ENCODE assay signal across 10 mouse cellular contexts in genomic region chr1:75503651-75503980, GRCm38 (mm10). TPM values are rescaled to one million over a fixed set of nuclear protein-coding genes. Genes with fewer than 3 reads are reported as not detected.
DNase-seq lines count a peak whose midpoint lies in the region; ATAC-seq and TF ChIP-seq lines count a peak whose summit lies in the region.
"Had no signal": no experiment of that assay in that cellular context is flagged by ENCODE, and none has a peak within 500 bp of the region (broad histone marks: within the 10 kb centered on the region; RNA-seq: fewer than 3 reads in every experiment).

No protein-coding gene starts in this region.

- peak overlapping the region; percentile 68; the same call in 1 of the 2 replicates for H3K4me2 ChIP-seq in kidney, postnatal 0 days (ENCODE audit: low read length)
- H3K4me2 ChIP-seq in limb, embryonic 15.5 days, result peak overlapping the region; percentile 81
- H3K4me2 ChIP-seq: midbrain, embryonic 12.5 days had no signal

- TF ChIP-seq CTCF in kidney, postnatal 0 days (IDR thresholded peaks at IDR 0.05; ENCODE audit: low read depth), result no peak

- no peak overlapping the region for H3K27ac ChIP-seq in kidney, postnatal 0 days
- H3K27ac ChIP-seq in limb, embryonic 15.5 days, result no peak overlapping the region
- H3K27ac ChIP-seq: midbrain, embryonic 12.5 days had no signal

- 0 out of 2 replicates have a peak, but pooled peaks cover 25% of the 10 kb centered on the region for H3K36me3 ChIP-seq in kidney, postnatal 0 days (ENCODE audit: insufficient read depth, low read length)
- H3K36me3 ChIP-seq in limb, embryonic 15.5 days, result peaks cover 51% of the 10 kb centered on the region

- peak; percentile 49 for DNase-seq in cerebellum, adult 9-11 months
- DNase-seq in cerebellum, adult 18-20 months, result no peak
- no peak for DNase-seq in kidney, postnatal 0 days (ENCODE audit: low spot score)
- DNase-seq in kidney, postnatal 10 days, result no peak
- peak; percentile 37 to 53 for DNase-seq in adrenal gland, postnatal 36 days
- no peak for DNase-seq in left cerebral cortex, adult 11 months (ENCODE audit: low spot score)
- DNase-seq: kidney, postnatal 4 days had no signal

- no peaks in the 10 kb centered on the region for H3K9me3 ChIP-seq in kidney, postnatal 0 days (replicated peaks; ENCODE audit: low read length)
- H3K9me3 ChIP-seq in limb, embryonic 15.5 days, result no peaks in the 10 kb centered on the region
- H3K9me3 ChIP-seq: midbrain, embryonic 12.5 days had no signal

- H3K9ac ChIP-seq in kidney, postnatal 0 days (ENCODE audit: low read depth, low read length), result no peak overlapping the region
- no peak overlapping the region for H3K9ac ChIP-seq in limb, embryonic 15.5 days
- H3K9ac ChIP-seq: midbrain, embryonic 12.5 days had no signal

- no peak overlapping the region for H3K4me3 ChIP-seq in kidney, postnatal 0 days (replicated peaks; ENCODE audit: low read depth, low read length)
- H3K4me3 ChIP-seq in limb, embryonic 15.5 days, result peak overlapping the region; percentile 85
- H3K4me3 ChIP-seq: midbrain, embryonic 12.5 days had no signal

- peaks cover 9% of the 10 kb centered on the region; the same call in 1 of the 2 replicates for H3K4me1 ChIP-seq in kidney, postnatal 0 days (replicated peaks; ENCODE audit: insufficient read depth, low read length)
- H3K4me1 ChIP-seq in limb, embryonic 15.5 days, result peaks cover 32% of the 10 kb centered on the region

- no peak for ATAC-seq in kidney, postnatal 0 days (replicated peaks; ENCODE audit: low FRiP score, low read depth)
- no peak for ATAC-seq in limb, embryonic 15.5 days (ENCODE audit: insufficient number of reproducible peaks, low FRiP score, low TSS enrichment, low read depth)
- no peak for ATAC-seq in erythroblast, adult 5-6 weeks (replicated peaks; ENCODE audit: low FRiP score, poor library complexity, severe bottlenecking)

- no peaks in the 10 kb centered on the region for H3K27me3 ChIP-seq in kidney, postnatal 0 days (ENCODE audit: insufficient read depth, low read length)
- no peaks in the 10 kb centered on the region for H3K27me3 ChIP-seq in limb, embryonic 15.5 days

- 79% methylated on average over 23 of the region's 23 CpGs for WGBS in kidney, postnatal 0 days
- whole genome bisulfite sequencing in limb, embryonic 15.5 days, result 76% methylated on average over 23 of the region's 23 CpGs

RNA-seq across cellular contexts. Expression of gene Obsl1, which starts 2.6 kb away (rescaled TPM):
- 35.0 and 42.6 TPM in 2 replicates for polyA plus RNA-seq in kidney, postnatal 0 days (2015; fragmentation: Nextera tagmentation; extraction: Ambion mirVana)
- 10 to 100 TPM; 59.8 to 67.4 TPM for total RNA-seq in adrenal gland, postnatal 36 days (2021)
- polyA plus RNA-seq in limb, embryonic 15.5 days (2015; fragmentation: Nextera tagmentation; extraction: Ambion mirVana), result 83.7 and 90.9 TPM in 2 replicates
- not detected in 2 replicates for total RNA-seq in erythroblast, adult 5-6 weeks (2015; ENCODE audit: low replicate concordance)
- total RNA-seq in erythroblast, adult 5-6 weeks (2017; ENCODE audit: low replicate concordance), result not detected in 2 replicates

RNA-seq across cellular contexts. Expression of gene Inha, which starts 3.3 kb away (rescaled TPM):
- polyA plus RNA-seq in kidney, postnatal 0 days (2015; fragmentation: Nextera tagmentation; extraction: Ambion mirVana), result 2.8 and 3.5 TPM in 2 replicates
- total RNA-seq in adrenal gland, postnatal 36 days (2021), result 10 to 100 TPM; 21.8 to 34.7 TPM
- polyA plus RNA-seq in limb, embryonic 15.5 days (2015; fragmentation: Nextera tagmentation; extraction: Ambion mirVana), result 11.2 and 12.2 TPM in 2 replicates
- total RNA-seq in erythroblast, adult 5-6 weeks (2015; ENCODE audit: low replicate concordance), result not detected in 2 replicates
- not detected in 2 replicates for total RNA-seq in erythroblast, adult 5-6 weeks (2017; ENCODE audit: low replicate concordance)

RNA-seq across cellular contexts. Expression of gene Stk11ip, which starts 17.7 kb away (rescaled TPM):
- 14.9 and 15.0 TPM in 2 replicates for polyA plus RNA-seq in kidney, postnatal 0 days (2015; fragmentation: Nextera tagmentation; extraction: Ambion mirVana)
- total RNA-seq in adrenal gland, postnatal 36 days (2021), result 10 to 100 TPM; 16.6 to 20.6 TPM
- 19.9 and 20.2 TPM in 2 replicates for polyA plus RNA-seq in limb, embryonic 15.5 days (2015; fragmentation: Nextera tagmentation; extraction: Ambion mirVana)
- 10.9 and 14.0 TPM in 2 replicates for total RNA-seq in erythroblast, adult 5-6 weeks (2015; ENCODE audit: low replicate concordance)
- total RNA-seq in erythroblast, adult 5-6 weeks (2017; ENCODE audit: low replicate concordance), result 14.3 and 31.6 TPM in 2 replicates

RNA-seq across cellular contexts. Expression of gene Tmem198, which starts 24.3 kb away (rescaled TPM):
- 0.61 and 1.3 TPM in 2 replicates for polyA plus RNA-seq in kidney, postnatal 0 days (2015; fragmentation: Nextera tagmentation; extraction: Ambion mirVana)
- 1 to 10 TPM; 2.6 to 4.1 TPM for total RNA-seq in adrenal gland, postnatal 36 days (2021)
- 0.74 and 0.79 TPM in 2 replicates for polyA plus RNA-seq in limb, embryonic 15.5 days (2015; fragmentation: Nextera tagmentation; extraction: Ambion mirVana)
- not detected in 2 replicates for total RNA-seq in erythroblast, adult 5-6 weeks (2015; ENCODE audit: low replicate concordance)
- total RNA-seq in erythroblast, adult 5-6 weeks (2017; ENCODE audit: low replicate concordance), result not detected in 2 replicates

RNA-seq across cellular contexts. Expression of gene Chpf, which starts 24.5 kb away (rescaled TPM):
- polyA plus RNA-seq in kidney, postnatal 0 days (2015; fragmentation: Nextera tagmentation; extraction: Ambion mirVana), result 37.1 and 38.3 TPM in 2 replicates
- total RNA-seq in adrenal gland, postnatal 36 days (2021), result 10 to 100 TPM; 55.3 to 63.1 TPM
- 51.7 and 58.8 TPM in 2 replicates for polyA plus RNA-seq in limb, embryonic 15.5 days (2015; fragmentation: Nextera tagmentation; extraction: Ambion mirVana)
- total RNA-seq in erythroblast, adult 5-6 weeks (2015; ENCODE audit: low replicate concordance), result 0.42 TPM in 1 of 2 replicates, not detected in the other
- 0.26 and 1.3 TPM in 2 replicates for total RNA-seq in erythroblast, adult 5-6 weeks (2017; ENCODE audit: low replicate concordance)

Comparison
In these comparisons a context has a peak if more than half of its experiments do, and no peak if none do; other contexts are left out.
1. DNase-seq: peak in cerebellum, adult 9-11 months (single experiment) and adrenal gland, postnatal 36 days (2 of 2); none in cerebellum, adult 18-20 months (0 of 2), kidney, postnatal 0 days (single experiment), kidney, postnatal 10 days (single experiment) and left cerebral cortex, adult 11 months (single experiment).
2. RNA of gene Obsl1, which starts 2.6 kb away (total RNA-seq): 59.8 to 67.4 TPM in adrenal gland, postnatal 36 days; not detected in erythroblast, adult 5-6 weeks; every median in the first group is over 10 times any median in the second.
3. RNA of gene Inha, which starts 3.3 kb away (total RNA-seq): 21.8 to 34.7 TPM in adrenal gland, postnatal 36 days; not detected in erythroblast, adult 5-6 weeks; every median in the first group is over 10 times any median in the second.